Mouse (Mus musculus) adrenal gland, postnatal 36 days (tissue): ENCODE measurements around the gene Cadps. TPM values are rescaled to one million over a fixed set of nuclear protein-coding genes. Genes with fewer than 3 reads are reported as not detected.

ENCODE experiments used
- DNase-seq, 2 experiments: peaks; one replicate each; pipeline ENCODE4 v3.0.0; 2021; ENCODE audit warnings: mixed read lengths in 1 of 2
- total RNA-seq, 2 experiments: library from RNA; stranded (reverse); gene quantifications; 2 replicates each; pipeline ENCODE4 v1.2.3; 2021

The Cadps gene
- total RNA-seq, 2 experiments from 2014 or later, result 7.4 to 8.8 TPM

- no peak for DNase-seq
These were observed 482.4 kb downstream of the Cadps start for GRCm38 (mm10) chr14:12340238-12341074.

- no peak for DNase-seq
These were observed 483.9 kb downstream of the Cadps start for GRCm38 (mm10) chr14:12338811-12339565.

- DNase-seq, result no peak
These were observed 484.7 kb downstream of the Cadps start for GRCm38 (mm10) chr14:12337998-12338809.

GRCm38 (mm10) chr14:12337421-12337997, 485.4 kb downstream of the Cadps start:
- no peak for DNase-seq

- no peak for DNase-seq
These were observed 488.0 kb downstream of the Cadps start for GRCm38 (mm10) chr14:12334925-12335324.

GRCm38 (mm10) chr14:12333622-12334021, 489.3 kb downstream of the Cadps start:
- DNase-seq, result no peak
